In genomic region chr15:8968229-8968595, GRCm38 (mm10) we compare ENCODE assay signal across 10 mouse cellular contexts. TPM values are rescaled to one million over a fixed set of nuclear protein-coding genes. Genes with fewer than 3 reads are reported as not detected.
DNase-seq lines count a peak whose midpoint lies in the region; ATAC-seq and TF ChIP-seq lines count a peak whose summit lies in the region.
"Had no signal": no experiment of that assay in that cellular context is flagged by ENCODE, and none has a peak within 500 bp of the region (broad histone marks: within the 10 kb centered on the region; RNA-seq: fewer than 3 reads in every experiment).

No protein-coding gene starts in this region.

- WGBS in forebrain, embryonic 16.5 days, result 75% methylated on average over 14 of the region's 14 CpGs
- WGBS in forebrain, embryonic 13.5 days, result 87% methylated on average over 14 of the region's 14 CpGs
- WGBS in midbrain, embryonic 13.5 days, result 83% methylated on average over 14 of the region's 14 CpGs
- WGBS in midbrain, embryonic 10.5 days, result 90% methylated on average over 14 of the region's 14 CpGs
- WGBS in stomach, postnatal 0 days, result 21% methylated on average over 14 of the region's 14 CpGs

- DNase-seq in midbrain, embryonic 10.5 days (ENCODE audit: low spot score), result no peak
- DNase-seq in kidney, postnatal 25 days, result peak; percentile 64 to 69
- peak; percentile 19 for DNase-seq in stomach, postnatal 0 days (ENCODE audit: low spot score)
- DNase-seq in frontal cortex, postnatal 25 days (ENCODE audit: low spot score in 2 of 2), result no peak
- DNase-seq in gastrocnemius, postnatal 10 days, result no peak
- DNase-seq: thymus, postnatal 36 days had no signal

- no peak for TF ChIP-seq CTCF in stomach, postnatal 0 days (IDR thresholded peaks at IDR 0.05; ENCODE audit: low read depth)

- H3K4me1 ChIP-seq in forebrain, embryonic 16.5 days (replicated peaks; ENCODE audit: control insufficient read depth, insufficient read depth, low read length), result 0 out of 2 replicates have a peak, but pooled peaks cover 9% of the 10 kb centered on the region
- H3K4me1 ChIP-seq in forebrain, embryonic 13.5 days, result peaks cover 10% of the 10 kb centered on the region; the same call in 1 of the 2 replicates
- peaks cover 10% of the 10 kb centered on the region for H3K4me1 ChIP-seq in midbrain, embryonic 13.5 days (replicated peaks)
- peaks cover 8% of the 10 kb centered on the region; the same call in 1 of the 2 replicates for H3K4me1 ChIP-seq in midbrain, embryonic 10.5 days
- H3K4me1 ChIP-seq in stomach, postnatal 0 days (replicated peaks; ENCODE audit: control insufficient read depth, insufficient read depth), result no peaks in the 10 kb centered on the region

- no peak overlapping the region for H3K27ac ChIP-seq in forebrain, embryonic 16.5 days (ENCODE audit: low read length)
- no peak overlapping the region for H3K27ac ChIP-seq in forebrain, embryonic 13.5 days
- no peak overlapping the region for H3K27ac ChIP-seq in midbrain, embryonic 13.5 days
- H3K27ac ChIP-seq in midbrain, embryonic 10.5 days (replicated peaks), result no peak overlapping the region
- no peak overlapping the region for H3K27ac ChIP-seq in stomach, postnatal 0 days (replicated peaks)

- no peaks in the 10 kb centered on the region for H3K9me3 ChIP-seq in forebrain, embryonic 16.5 days (ENCODE audit: control insufficient read depth, low read length)
- no peaks in the 10 kb centered on the region for H3K9me3 ChIP-seq in forebrain, embryonic 13.5 days (replicated peaks)
- no peaks in the 10 kb centered on the region for H3K9me3 ChIP-seq in midbrain, embryonic 13.5 days
- no peaks in the 10 kb centered on the region for H3K9me3 ChIP-seq in midbrain, embryonic 10.5 days (replicated peaks)
- H3K9me3 ChIP-seq in stomach, postnatal 0 days (ENCODE audit: control insufficient read depth, low read length), result no peaks in the 10 kb centered on the region

- H3K27me3 ChIP-seq in forebrain, embryonic 16.5 days (replicated peaks; ENCODE audit: control insufficient read depth, insufficient read depth, low read length), result no peaks in the 10 kb centered on the region
- H3K27me3 ChIP-seq in forebrain, embryonic 13.5 days, result no peaks in the 10 kb centered on the region
- H3K27me3 ChIP-seq in midbrain, embryonic 13.5 days, result no peaks in the 10 kb centered on the region
- no peaks in the 10 kb centered on the region for H3K27me3 ChIP-seq in midbrain, embryonic 10.5 days (ENCODE audit: low read depth, poor library complexity, severe bottlenecking)
- no peaks in the 10 kb centered on the region for H3K27me3 ChIP-seq in stomach, postnatal 0 days (ENCODE audit: control insufficient read depth, insufficient read depth, low read length)

- no peaks in the 10 kb centered on the region for H3K36me3 ChIP-seq in forebrain, embryonic 16.5 days (ENCODE audit: control insufficient read depth, insufficient read depth)
- no peaks in the 10 kb centered on the region for H3K36me3 ChIP-seq in forebrain, embryonic 13.5 days (ENCODE audit: poor library complexity, severe bottlenecking)
- no peaks in the 10 kb centered on the region for H3K36me3 ChIP-seq in midbrain, embryonic 13.5 days
- H3K36me3 ChIP-seq in midbrain, embryonic 10.5 days, result no peaks in the 10 kb centered on the region
- no peaks in the 10 kb centered on the region for H3K36me3 ChIP-seq in stomach, postnatal 0 days (ENCODE audit: control insufficient read depth, insufficient read depth, low read length)

- H3K9ac ChIP-seq in forebrain, embryonic 16.5 days (replicated peaks; ENCODE audit: low read depth, low read length), result no peak overlapping the region
- H3K9ac ChIP-seq in forebrain, embryonic 13.5 days, result no peak overlapping the region
- H3K9ac ChIP-seq in midbrain, embryonic 13.5 days (replicated peaks), result 0 out of 2 replicates have a peak overlapping the region, but pooled peaks have one; percentile 49
- H3K9ac ChIP-seq in stomach, postnatal 0 days (ENCODE audit: low read length), result peak overlapping the region; percentile 50; the same call in 1 of the 2 replicates

- H3K4me2 ChIP-seq in forebrain, embryonic 16.5 days (ENCODE audit: low read length), result peak overlapping the region; percentile 47
- H3K4me2 ChIP-seq in forebrain, embryonic 13.5 days, result no peak overlapping the region
- peak overlapping the region; percentile 39 for H3K4me2 ChIP-seq in midbrain, embryonic 13.5 days (replicated peaks)
- peak overlapping the region; percentile 67 for H3K4me2 ChIP-seq in stomach, postnatal 0 days (replicated peaks; ENCODE audit: low read depth)

- TF ChIP-seq EP300 in stomach, postnatal 0 days (optimal IDR thresholded peaks at IDR 0.05), result no peak

- ATAC-seq in forebrain, embryonic 16.5 days, result no peak
- no peak for ATAC-seq in forebrain, embryonic 13.5 days
- ATAC-seq in midbrain, embryonic 13.5 days, result no peak
- no peak for ATAC-seq in stomach, postnatal 0 days (ENCODE audit: low FRiP score, low TSS enrichment)

- H3K4me3 ChIP-seq in forebrain, embryonic 16.5 days (replicated peaks; ENCODE audit: low read length), result no peak overlapping the region
- H3K4me3 ChIP-seq in forebrain, embryonic 13.5 days, result no peak overlapping the region
- no peak overlapping the region for H3K4me3 ChIP-seq in midbrain, embryonic 13.5 days (replicated peaks)
- no peak overlapping the region for H3K4me3 ChIP-seq in midbrain, embryonic 10.5 days
- peak overlapping the region; percentile 42 for H3K4me3 ChIP-seq in stomach, postnatal 0 days (ENCODE audit: low read depth, low read length)

RNA-seq across cellular contexts. Expression of gene Ranbp3l, which starts 0.5 kb away (rescaled TPM):
- polyA plus RNA-seq in forebrain, embryonic 16.5 days (2015; fragmentation: Nextera tagmentation; extraction: Ambion mirVana), result 8.0 and 10.0 TPM in 2 replicates
- polyA plus RNA-seq in forebrain, embryonic 13.5 days (2015; fragmentation: Nextera tagmentation; extraction: Ambion mirVana), result 2.8 and 4.5 TPM in 2 replicates
- polyA plus RNA-seq in midbrain, embryonic 13.5 days (2015; fragmentation: Nextera tagmentation; extraction: Ambion mirVana), result 12.7 and 13.7 TPM in 2 replicates
- polyA plus RNA-seq in midbrain, embryonic 10.5 days (2016; fragmentation: Nextera tagmentation; extraction: Ambion mirVana), result 0.63 and 1.9 TPM in 2 replicates
- polyA plus RNA-seq in stomach, postnatal 0 days (2015; fragmentation: Nextera tagmentation; extraction: Ambion mirVana), result 0.41 and 0.42 TPM in 2 replicates
- total RNA-seq in gastrocnemius, postnatal 10 days (2021), result 1 to 10 TPM; 1.1 to 2.2 TPM
- polyA plus RNA-seq: neural tube, embryonic 11.5 days had no signal

Comparison
In these comparisons a context has a peak if more than half of its experiments do, and no peak if none do; other contexts are left out.
1. H3K9ac ChIP-seq: peak in midbrain, embryonic 13.5 days (single experiment) and stomach, postnatal 0 days (single experiment); none in forebrain, embryonic 16.5 days (single experiment) and forebrain, embryonic 13.5 days (single experiment).
2. DNase-seq: peak in kidney, postnatal 25 days (2 of 2) and stomach, postnatal 0 days (single experiment); none in midbrain, embryonic 10.5 days (single experiment), frontal cortex, postnatal 25 days (0 of 2) and gastrocnemius, postnatal 10 days (single experiment).